Mouse (Mus musculus): ENCODE measurements around the gene Ugt1a1.

DNA sequence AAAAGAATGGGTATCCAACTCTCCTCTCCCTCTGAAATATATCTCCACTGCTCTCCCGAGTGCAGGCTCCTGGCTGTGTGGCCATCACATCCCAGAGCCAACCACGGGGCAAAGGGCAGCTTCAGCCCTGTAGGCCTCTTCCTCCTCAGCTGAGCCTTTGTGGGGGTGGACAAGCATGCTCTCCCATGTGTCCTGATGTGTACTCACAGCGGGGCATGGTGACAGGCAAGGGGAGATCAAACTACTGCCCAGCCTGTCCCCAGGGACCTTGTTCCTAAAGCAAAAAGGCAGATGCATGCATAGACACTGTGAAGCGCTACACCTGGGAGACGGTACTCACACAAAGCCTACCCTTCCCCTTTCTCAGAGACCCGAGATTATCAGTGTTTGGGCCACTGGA lies 48.4 kb downstream of the Ugt1a1 start:
- no peak for TF ChIP-seq CTCF (IDR thresholded peaks at IDR 0.05; ENCODE audit: low read depth, low read length)
- no peak for TF ChIP-seq POLR2A (IDR thresholded peaks at IDR 0.05; ENCODE audit: extremely low read depth, insufficient read depth, low read length)

Data from liver, adult 2 months (tissue).